Mouse (Mus musculus): ENCODE results near the gene Pank4.

Pank4 gene

DNA sequence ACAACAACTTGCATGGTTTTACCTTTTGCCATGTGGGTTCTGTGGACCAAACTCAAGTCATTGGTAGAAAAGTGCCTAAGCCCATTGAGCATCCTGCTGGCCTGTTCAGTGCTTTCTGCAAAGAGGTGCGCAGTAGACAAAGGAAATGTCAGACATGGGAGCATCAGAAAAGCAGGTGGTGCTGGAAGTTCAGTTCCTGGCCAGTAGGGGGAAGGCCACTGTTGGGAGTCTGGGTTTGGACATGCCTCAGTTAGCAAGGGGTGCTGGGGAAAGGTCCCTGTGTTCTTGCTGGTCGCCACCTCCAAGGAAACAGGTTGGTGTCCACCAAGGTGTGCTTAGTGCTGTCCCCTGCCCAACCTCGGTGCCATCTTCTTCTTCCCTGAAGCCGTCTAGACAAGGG, 16.2 kb downstream of the Pank4 start:
- no peak for DNase-seq

DNA sequence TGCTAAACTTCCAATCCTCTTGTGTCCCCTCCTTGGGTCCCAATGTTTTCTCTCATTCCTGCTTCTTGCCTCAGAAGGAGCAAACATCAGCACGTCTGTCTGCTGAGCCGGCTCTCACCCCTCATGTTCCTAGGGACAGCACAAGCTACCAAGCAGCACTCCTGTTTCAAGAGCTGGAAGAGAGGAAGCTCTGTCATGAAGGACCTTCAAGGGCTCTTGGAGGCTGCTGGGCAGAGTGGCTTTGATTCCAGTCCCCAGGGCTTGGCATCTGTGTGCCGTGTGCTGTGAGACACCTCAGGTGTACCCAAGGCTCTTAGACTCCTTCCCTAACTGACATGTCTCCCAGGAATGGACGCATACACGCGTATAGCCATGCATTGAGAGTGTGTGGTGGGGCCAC, 17.2 kb downstream of the Pank4 start:
- DNase-seq, result no peak

DNA sequence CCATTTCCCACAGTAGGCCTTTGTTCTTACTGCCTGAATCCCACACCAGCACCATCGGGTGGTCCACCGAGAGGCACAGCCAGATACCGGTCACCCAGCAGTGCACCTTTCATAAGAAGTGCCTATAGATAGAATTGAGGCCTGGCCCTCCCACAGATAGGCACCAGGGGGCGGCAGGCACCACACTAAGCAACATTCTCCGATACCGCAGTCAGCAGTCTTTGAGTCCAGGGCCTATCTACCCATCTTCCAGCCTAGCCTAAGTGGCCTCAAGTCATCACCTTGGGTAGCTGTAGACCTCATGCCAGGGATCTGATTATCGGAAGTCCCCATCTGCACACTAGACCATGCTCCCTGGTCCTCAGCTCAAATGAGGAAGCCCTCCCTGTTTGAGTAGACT, 17.6 kb downstream of the Pank4 start:
- peak; percentile 79 for DNase-seq

- no peak for DNase-seq
Measured at GRCm38 (mm10) chr4:154982247-154983120, 18.6 kb downstream of the Pank4 start.

DNA sequence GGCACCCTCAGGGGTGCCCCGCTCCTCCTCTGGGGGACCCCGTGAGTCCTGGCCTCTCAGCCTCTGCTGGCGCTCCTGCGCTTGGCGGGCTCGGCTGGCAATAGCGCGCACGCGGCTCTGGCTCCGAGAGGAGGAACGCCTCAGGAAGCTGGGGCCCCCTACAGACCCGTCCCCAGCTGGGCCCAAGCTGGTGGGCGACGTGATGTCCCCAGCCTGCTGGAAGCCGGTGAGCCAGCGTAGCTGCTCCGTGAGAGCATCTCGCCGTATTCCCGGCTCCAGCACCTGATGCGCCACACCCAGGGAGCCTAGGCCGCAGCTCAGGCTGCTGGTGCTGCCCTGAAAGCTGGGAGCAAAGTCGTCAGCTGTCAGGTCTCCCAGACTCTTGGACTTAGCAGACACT, 19.8 kb downstream of the Pank4 start:
- no peak for DNase-seq

- DNase-seq, result no peak
Measured at GRCm38 (mm10) chr4:154985151-154985777, 21.3 kb downstream of the Pank4 start.

- DNase-seq, result peak; percentile 88
Measured at GRCm38 (mm10) chr4:154986096-154986495, 22.2 kb downstream of the Pank4 start.

GRCm38 (mm10) chr4:154986750-154987149, 22.8 kb downstream of the Pank4 start:
- no peak for DNase-seq

- DNase-seq, result no peak
Measured at GRCm38 (mm10) chr4:154994876-154995275, 31.0 kb downstream of the Pank4 start.

GRCm38 (mm10) chr4:154996572-154997154, 32.7 kb downstream of the Pank4 start:
- DNase-seq, result peak; percentile 61

DNA sequence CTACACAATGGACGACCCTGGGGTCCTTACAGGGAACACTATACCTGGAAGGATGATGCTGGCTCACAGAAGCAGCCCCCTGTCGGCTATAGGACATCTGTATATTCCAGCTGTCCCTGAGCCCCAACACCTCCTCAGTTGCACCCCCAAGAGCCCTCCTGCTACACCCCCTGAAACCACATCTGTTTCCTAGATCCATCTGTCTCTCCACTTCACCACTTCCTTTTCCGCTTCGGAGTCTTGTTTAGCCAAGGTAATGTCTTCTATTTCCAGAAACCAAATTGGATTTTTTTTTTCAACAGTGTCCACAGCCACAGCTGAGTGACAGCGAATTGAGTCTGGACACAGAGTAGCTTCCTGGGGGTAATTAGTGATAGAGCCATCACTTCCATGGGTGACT, 35.5 kb downstream of the Pank4 start:
- no peak for DNase-seq

DNA sequence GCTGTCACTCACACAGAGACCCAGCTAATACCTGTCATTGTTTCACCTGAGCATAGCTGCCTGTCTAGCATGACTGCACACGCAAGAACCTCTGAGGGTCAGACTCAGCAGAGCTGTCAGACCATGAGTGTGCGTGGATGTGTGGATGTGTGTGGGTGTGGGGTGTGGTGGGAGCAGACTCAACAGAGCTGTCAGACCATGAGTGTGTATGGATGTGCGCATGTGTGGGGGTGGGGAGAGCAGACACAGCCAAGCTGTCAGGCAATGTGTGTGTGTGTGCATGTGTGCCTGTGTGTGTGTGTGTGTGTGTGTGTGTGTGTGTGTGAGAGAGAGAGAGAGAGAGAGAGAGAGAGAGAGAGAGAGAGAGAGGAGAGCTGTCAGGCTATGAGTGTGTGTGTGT, 41.4 kb downstream of the Pank4 start:
- no peak for DNase-seq

DNA sequence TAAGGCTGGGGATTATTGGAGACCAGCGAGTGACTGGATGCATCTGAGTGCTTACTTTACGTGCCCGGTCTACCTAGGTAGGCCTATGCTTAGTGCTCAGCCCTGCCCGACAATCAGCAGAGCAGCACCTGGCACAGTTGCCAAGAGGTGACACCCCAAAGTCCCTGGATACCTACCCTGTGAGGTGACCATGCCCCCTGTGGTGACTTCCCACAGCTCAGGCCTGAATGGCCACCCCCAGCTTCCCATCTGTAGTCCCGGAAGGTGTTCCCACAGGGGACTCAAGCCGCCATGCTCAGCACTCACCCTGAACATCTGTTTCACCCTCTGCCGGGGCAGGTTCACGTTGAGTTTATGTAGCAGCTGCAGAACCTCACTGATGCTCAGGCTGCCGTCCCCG, 42.4 kb downstream of the Pank4 start:
- no peak for DNase-seq

- no peak for DNase-seq
Measured at GRCm38 (mm10) chr4:155007641-155008040, 43.7 kb downstream of the Pank4 start.

DNA sequence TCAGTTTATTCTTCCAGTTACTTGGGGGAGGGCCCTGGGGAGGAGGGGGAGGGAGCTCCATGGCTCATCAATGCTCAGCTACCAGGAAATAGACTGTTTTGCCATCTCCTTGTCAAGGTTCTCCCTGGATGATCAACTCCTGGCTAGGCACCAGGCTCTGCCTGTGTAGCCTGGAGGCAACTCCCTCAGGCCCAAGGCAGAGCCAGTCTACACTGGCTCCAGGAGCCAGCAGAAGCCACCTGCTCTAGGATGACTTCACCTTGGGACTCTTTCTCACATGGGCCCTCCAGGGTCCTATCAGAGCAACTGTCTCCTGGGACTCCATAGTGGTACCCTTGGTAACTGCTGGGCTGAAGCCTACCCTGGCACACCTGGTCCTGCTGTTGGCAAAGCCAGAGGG, 44.2 kb downstream of the Pank4 start:
- no peak for DNase-seq

DNA sequence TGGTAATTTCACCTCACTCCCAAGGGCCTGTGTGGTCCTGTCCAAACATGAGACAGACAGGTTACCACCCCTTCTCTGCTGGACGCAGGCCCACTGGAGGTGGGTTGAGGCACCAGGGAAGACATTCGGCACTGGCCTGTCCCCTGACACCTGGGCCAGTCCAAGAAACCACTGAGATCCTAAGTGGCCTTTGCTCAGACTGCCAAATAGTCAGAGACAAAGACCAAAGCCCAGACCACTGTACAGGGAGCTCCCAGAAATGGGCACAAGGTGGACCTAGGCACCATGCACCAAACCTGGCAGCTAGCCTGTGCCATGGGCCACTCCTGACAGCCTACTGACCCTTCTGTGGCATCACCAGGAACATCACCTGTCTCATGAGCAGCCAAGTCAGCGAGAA, 45.3 kb downstream of the Pank4 start:
- DNase-seq, result no peak

- no peak for DNase-seq
Measured at GRCm38 (mm10) chr4:155010870-155011269, 46.9 kb downstream of the Pank4 start.

- DNase-seq, result no peak
Measured at GRCm38 (mm10) chr4:155011312-155012025, 47.5 kb downstream of the Pank4 start.

DNA sequence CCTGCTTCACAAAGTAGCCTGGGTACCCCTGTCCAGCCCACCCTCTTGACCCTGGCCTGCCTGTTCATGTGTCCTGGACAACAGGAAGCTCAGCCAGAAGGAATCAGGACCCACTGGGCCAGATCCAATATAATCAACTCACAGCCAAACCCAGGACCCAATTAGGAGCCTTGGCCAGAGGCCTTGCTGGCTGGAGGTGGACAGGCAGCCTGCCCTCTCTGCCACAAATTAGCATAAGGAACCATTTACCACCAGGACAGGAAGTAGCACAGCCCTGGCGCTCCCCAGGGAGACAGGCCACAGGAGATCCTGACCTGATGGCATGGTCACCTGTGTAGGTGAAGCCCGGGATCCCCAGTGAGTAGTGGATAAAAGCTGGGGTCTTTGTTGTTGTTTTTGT, 48.2 kb downstream of the Pank4 start:
- no peak for DNase-seq

- peak; percentile 76 for DNase-seq
Measured at GRCm38 (mm10) chr4:155012788-155013187, 48.9 kb downstream of the Pank4 start.

- no peak for DNase-seq
Measured at GRCm38 (mm10) chr4:155014244-155014643, 50.3 kb downstream of the Pank4 start.

- DNase-seq, result no peak
Measured at GRCm38 (mm10) chr4:155014791-155015190, 50.9 kb downstream of the Pank4 start.

- DNase-seq, result no peak
Measured at GRCm38 (mm10) chr4:155015550-155015949, 51.6 kb downstream of the Pank4 start.
